Mouse (Mus musculus) colon, adult 2 months (tissue): ENCODE measurements around the gene Dok4. TPM values are rescaled to one million over a fixed set of nuclear protein-coding genes. Genes with fewer than 3 reads are reported as not detected.

Experiments
- polyA plus RNA-seq: library from polyadenylated mRNA; depleted of rRNA; stranded (reverse); fragments of >200 nt; gene quantifications from 2 replicates; pipeline ENCODE4 v1.2.3, GENCODE M21; 2012; rRNA removed

Gene Dok4
- polyA plus RNA-seq = 145 and 155 TPM in 2 replicates

DNA sequence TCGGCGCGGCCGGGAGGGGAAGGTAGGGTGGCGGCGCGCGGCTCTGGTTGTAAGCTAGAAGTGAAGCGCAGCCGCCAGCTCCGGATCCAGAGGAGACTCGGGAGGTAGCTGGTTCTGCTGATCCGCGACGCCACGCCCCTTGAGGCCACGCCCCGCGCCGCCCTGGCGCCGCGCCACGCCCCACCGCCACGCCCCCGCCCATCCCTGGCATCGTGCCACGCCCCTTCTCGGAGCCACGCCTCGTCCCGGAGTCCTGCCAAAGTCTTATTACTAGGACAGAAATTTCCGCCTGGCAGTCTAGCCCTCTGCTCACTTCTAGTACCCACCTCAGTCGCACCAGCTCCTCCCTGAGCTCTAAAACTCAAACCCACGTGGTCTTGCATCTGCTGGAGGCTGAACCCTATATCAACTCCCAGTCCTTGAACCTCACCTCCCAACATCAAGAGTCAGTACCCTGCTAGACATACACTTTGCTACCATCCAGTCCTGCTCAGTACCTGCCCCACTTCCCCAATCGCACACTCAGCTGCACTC is at the start of gene Dok4:
TSS of gene Dok4 (minus strand) at position 134 of the 534 bp plus-strand sequence.

GRCm38 (mm10) chr8:94923405-94923804 is 47.3 kb upstream of the Dok4 start, which contains the start of gene Adgrg5:
Adgrg5 (plus strand) TSS chr8:94923694.

GRCm38 (mm10) chr8:94917851-94918495 is 41.8 kb upstream of the Dok4 start, which contains the start of gene Ccdc102a:
Ccdc102a (minus strand) TSS chr8:94918098.

DNA sequence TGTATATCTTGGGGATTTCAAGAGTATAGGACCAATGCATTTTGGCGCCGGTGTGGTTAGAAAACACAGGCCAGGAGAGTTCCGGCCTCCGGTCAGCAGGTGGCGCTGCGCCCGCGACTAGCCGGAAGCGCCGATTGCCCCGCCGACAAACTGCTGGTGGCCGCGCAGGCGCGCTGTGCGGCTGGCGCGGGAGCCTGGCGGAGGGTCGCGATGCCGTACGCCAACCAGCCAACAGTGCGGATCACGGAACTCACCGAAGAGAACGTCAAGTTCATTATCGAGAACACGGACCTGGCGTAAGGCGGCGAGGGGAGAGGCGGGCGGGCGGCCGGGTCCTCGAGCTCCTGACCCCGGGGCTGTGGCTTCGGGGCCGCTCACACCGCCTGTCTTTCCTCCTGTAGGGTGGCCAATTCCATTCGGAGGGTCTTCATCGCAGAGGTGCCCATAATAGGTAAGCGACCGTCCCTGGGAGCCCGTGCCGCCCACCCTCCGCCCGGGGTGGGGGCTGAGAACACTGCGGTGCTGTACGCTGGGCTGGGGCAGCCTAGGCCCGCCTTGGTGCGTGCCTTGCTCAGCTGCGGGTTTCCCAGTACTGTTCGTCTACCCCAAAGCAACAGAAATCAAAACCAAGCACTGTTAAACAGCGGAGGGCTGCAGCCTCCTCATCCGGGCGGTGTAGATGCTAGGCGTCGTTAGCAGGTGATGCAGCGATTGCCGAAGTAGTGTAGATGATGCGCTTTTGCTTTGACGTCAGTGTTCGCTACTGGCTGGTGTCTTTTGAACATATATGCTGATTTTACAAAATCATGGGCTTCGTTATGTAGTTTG is 18.6 kb downstream of the Dok4 start, which contains the start of gene Polr2c:
TSS of gene Polr2c (plus strand) at position 105 of the 828 bp plus-strand sequence.

GRCm38 (mm10) chr8:94837662-94838574 is 38.2 kb downstream of the Dok4 start, which contains the start of the genes Coq9 and Ciapin1:
Coq9 (plus strand) TSS chr8:94838321.
Ciapin1 (minus strand) TSS chr8:94838358.

Other genes starting within 250 kb of the Dok4 start
- gene Arl2bp, start 209.7 kb downstream of the Dok4 start, polyA plus RNA-seq = 84.3 and 113 TPM in 2 replicates
- 304 and 413 TPM in 2 replicates for gene Pllp, start 180.1 kb downstream of the Dok4 start, polyA plus RNA-seq
- gene Ccl22, start 130.7 kb downstream of the Dok4 start, polyA plus RNA-seq = 1.7 and 2.2 TPM in 2 replicates
- 164 and 188 TPM in 2 replicates for gene Cx3cl1, start 104.3 kb downstream of the Dok4 start, polyA plus RNA-seq
- 0.88 TPM in 1 of 2 replicates, not detected in the other for gene Ccl17, start 65.9 kb downstream of the Dok4 start, polyA plus RNA-seq
- 374 and 469 TPM in 2 replicates for gene Coq9, start 38.0 kb downstream of the Dok4 start, polyA plus RNA-seq
- gene Ciapin1, start 38.0 kb downstream of the Dok4 start, polyA plus RNA-seq = 47.1 and 48.1 TPM in 2 replicates
- 56.7 and 94.8 TPM in 2 replicates for gene Polr2c, start 18.9 kb downstream of the Dok4 start, polyA plus RNA-seq
- 12.4 and 13.5 TPM in 2 replicates for gene Ccdc102a, start 41.8 kb upstream of the Dok4 start, polyA plus RNA-seq
- 5.8 and 11.0 TPM in 2 replicates for gene Adgrg5, start 47.4 kb upstream of the Dok4 start, polyA plus RNA-seq
- 104 and 110 TPM in 2 replicates for gene Adgrg1, start 98.4 kb upstream of the Dok4 start, polyA plus RNA-seq
- gene Adgrg3, start 141.4 kb upstream of the Dok4 start, polyA plus RNA-seq = 7.2 and 7.7 TPM in 2 replicates
- gene Drc7, start 178.8 kb upstream of the Dok4 start, polyA plus RNA-seq = 0.07 TPM in 1 of 2 replicates, not detected in the other
- 19.9 and 23.1 TPM in 2 replicates for gene Katnb1, start 204.9 kb upstream of the Dok4 start, polyA plus RNA-seq